18 mouse cellular contexts compared by ENCODE assay signal in genomic region chr15:90298566-90298965, GRCm38 (mm10).
"Had no signal": no experiment of that assay in that cellular context is flagged by ENCODE, and none has a peak within 500 bp of the region (broad histone marks: within the 10 kb centered on the region; RNA-seq: fewer than 3 reads in every experiment).

No protein-coding gene starts in this region.

- DNase-seq: liver, embryonic 13.5 days; liver, postnatal 0 days; lung, adult 2 months; lung, postnatal 14 days; lung, postnatal 36 days; right cerebral cortex, postnatal 14 days; thymus, adult 2 months; thymus, postnatal 25 days; thymus, postnatal 4 days had no signal

- H3K27ac ChIP-seq: liver, embryonic 13.5 days; liver, embryonic 15.5 days; lung, embryonic 15.5 days; macrophage; neural tube, embryonic 12.5 days; stomach, embryonic 15.5 days; stomach, postnatal 0 days had no signal

- H3K9ac ChIP-seq: liver, embryonic 13.5 days; liver, embryonic 15.5 days; liver, postnatal 0 days; lung, embryonic 15.5 days; neural tube, embryonic 12.5 days; stomach, embryonic 15.5 days had no signal

- H3K4me2 ChIP-seq: liver, embryonic 11.5 days; liver, embryonic 13.5 days; liver, embryonic 15.5 days; lung, embryonic 15.5 days; neural tube, embryonic 12.5 days; stomach, embryonic 15.5 days had no signal

- ATAC-seq: liver, postnatal 0 days; lung, postnatal 0 days had no signal

- H3K4me1 ChIP-seq: liver, embryonic 13.5 days; liver, embryonic 15.5 days; lung, embryonic 15.5 days; megakaryocyte, embryonic 14.5 days; neural tube, embryonic 12.5 days; stomach, embryonic 15.5 days had no signal

- H3K9me3 ChIP-seq: liver, embryonic 13.5 days; liver, embryonic 15.5 days; lung, embryonic 15.5 days; neural tube, embryonic 12.5 days; stomach, embryonic 15.5 days had no signal

- H3K27me3 ChIP-seq: liver, embryonic 13.5 days; liver, embryonic 15.5 days; lung, embryonic 15.5 days; megakaryocyte, embryonic 14.5 days; neural tube, embryonic 12.5 days; stomach, embryonic 15.5 days had no signal

- H3K36me3 ChIP-seq: liver, embryonic 13.5 days; liver, embryonic 15.5 days; lung, embryonic 15.5 days; neural tube, embryonic 12.5 days; stomach, embryonic 15.5 days had no signal

- H3K4me3 ChIP-seq: liver, embryonic 13.5 days; liver, embryonic 15.5 days; lung, embryonic 15.5 days; megakaryocyte, embryonic 14.5 days; neural tube, embryonic 12.5 days; stomach, embryonic 15.5 days had no signal
